Mouse (Mus musculus) yolk sac, embryonic 10.5 days (tissue): ENCODE measurements around the gene Utp20.
"Not testable (repeated sequence)": the region's sequence is repeated elsewhere in the genome, so short reads cannot be mapped to it uniquely, and the experiment has no call there.

Experiments used
- DNase-seq: peaks from one replicate; pipeline ENCODE4 v3.0.0-alpha.2; 2017; ENCODE audit warnings: low spot score

Gene Utp20

GRCm38 (mm10) chr10:88826188-88826946 lies at the start of gene Utp20:
TSS of gene Utp20 (minus strand) at chr10:88826804.
- peak; percentile 87 for DNase-seq

- no peak for DNase-seq
Measured at GRCm38 (mm10) chr10:88874870-88875269, 48.3 kb upstream of the Utp20 start.

GRCm38 (mm10) chr10:88866017-88866416 lies 39.4 kb upstream of the Utp20 start:
- no peak for DNase-seq

GRCm38 (mm10) chr10:88862293-88862692 lies 35.7 kb upstream of the Utp20 start:
- DNase-seq = no peak

- DNase-seq = no peak
Measured at GRCm38 (mm10) chr10:88861416-88861815, 34.8 kb upstream of the Utp20 start.

- DNase-seq = no peak
Measured at GRCm38 (mm10) chr10:88860911-88861310, 34.3 kb upstream of the Utp20 start.

GRCm38 (mm10) chr10:88853326-88853725 lies 26.7 kb upstream of the Utp20 start:
- DNase-seq = no peak

GRCm38 (mm10) chr10:88849976-88850375 lies 23.4 kb upstream of the Utp20 start:
- DNase-seq = no peak

- no peak for DNase-seq
Measured at GRCm38 (mm10) chr10:88848876-88849476, 22.4 kb upstream of the Utp20 start.

GRCm38 (mm10) chr10:88834227-88834626 lies 7.6 kb upstream of the Utp20 start:
- DNase-seq = no peak

GRCm38 (mm10) chr10:88828361-88828760 lies 1.8 kb upstream of the Utp20 start:
- no peak for DNase-seq

GRCm38 (mm10) chr10:88827596-88827995 lies 992 bp upstream of the Utp20 start:
- DNase-seq = no peak

- not testable (repeated sequence) for DNase-seq
Measured at GRCm38 (mm10) chr10:88826947-88827306, 323 bp upstream of the Utp20 start.

GRCm38 (mm10) chr10:88817335-88817734 lies 9.3 kb downstream of the Utp20 start:
- no peak for DNase-seq

GRCm38 (mm10) chr10:88815256-88815655 lies 11.3 kb downstream of the Utp20 start:
- no peak for DNase-seq

GRCm38 (mm10) chr10:88811704-88812103 lies 14.9 kb downstream of the Utp20 start:
- DNase-seq = peak; percentile 51

- no peak for DNase-seq
Measured at GRCm38 (mm10) chr10:88802236-88802635, 24.4 kb downstream of the Utp20 start.

GRCm38 (mm10) chr10:88799381-88799780 lies 27.2 kb downstream of the Utp20 start:
- DNase-seq = no peak

GRCm38 (mm10) chr10:88797452-88797851 lies 29.2 kb downstream of the Utp20 start:
- DNase-seq = no peak

GRCm38 (mm10) chr10:88796939-88797338 lies 29.7 kb downstream of the Utp20 start:
- peak; percentile 39 for DNase-seq

GRCm38 (mm10) chr10:88795226-88795625 lies 31.4 kb downstream of the Utp20 start:
- DNase-seq = no peak

- DNase-seq = peak; percentile 29
Measured at GRCm38 (mm10) chr10:88794606-88795005, 32.0 kb downstream of the Utp20 start.

- no peak for DNase-seq
Measured at GRCm38 (mm10) chr10:88793671-88794070, 32.9 kb downstream of the Utp20 start.

GRCm38 (mm10) chr10:88784513-88784931 lies 42.1 kb downstream of the Utp20 start:
- DNase-seq = peak; percentile 37
